Mouse (Mus musculus) ES-E14 (cell line): ENCODE data around the gene Fam189a1.

Experiments
- CHD2 ChIP-seq: IDR thresholded peaks from 2 replicates; pipeline ENCODE4 v1.6.1; 2014; ENCODE audit warnings: mild to moderate bottlenecking, low read depth, low read length, inconsistent platforms
- ZC3H11A ChIP-seq: IDR thresholded peaks from 2 replicates; pipeline ENCODE4 v1.6.1; 2012; ENCODE audit warnings: low read depth, mild to moderate bottlenecking, inconsistent platforms, low read length, borderline replicate concordance

DNA sequence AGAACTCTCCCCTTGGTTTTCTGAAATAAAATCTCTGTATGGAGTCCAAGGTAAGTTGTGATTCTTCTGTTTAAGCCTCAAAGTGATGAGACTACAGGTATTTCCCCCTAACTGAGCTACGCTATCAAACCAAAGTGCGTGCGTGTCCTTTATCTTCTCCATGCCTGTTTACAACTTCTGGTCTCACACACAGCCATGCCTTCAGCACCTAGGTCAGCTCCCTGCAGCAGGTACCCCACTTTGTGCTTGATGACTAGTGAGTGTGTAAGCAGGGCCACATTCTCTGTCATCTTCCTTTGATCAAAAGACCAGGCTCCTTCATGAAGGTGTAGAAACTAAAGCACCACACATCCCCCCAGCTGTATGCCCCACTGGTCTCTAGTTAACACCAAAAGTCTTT is 305.6 kb downstream of the Fam189a1 start:
- TF ChIP-seq CHD2 = no peak
- no peak for TF ChIP-seq ZC3H11A
